Mouse (Mus musculus): ENCODE results near the gene Spag16. TPM values are rescaled to one million over a fixed set of nuclear protein-coding genes. Genes with fewer than 3 reads are reported as not detected.
"Not testable (repeated sequence)": the region's sequence is repeated elsewhere in the genome, so short reads cannot be mapped to it uniquely, and the experiment has no call there.

Gene Spag16
- not detected for total RNA-seq (2018; cell fraction: chromatin; rRNA removed)
- not detected for total RNA-seq (2018; cell fraction: cytosol; rRNA removed)
- total RNA-seq (2018; cell fraction: nucleus; rRNA removed): not detected
- polyA plus RNA-seq (2018): not detected in 3 replicates

GRCm38 (mm10) chr1:69826806-69827703 is at the start of gene Spag16:
Gene Spag16 (plus strand): TSS chr1:69826970.
- Histone ChIP-seq H3K79me2 (ENCODE audit: inconsistent target) (no peaks in the 10 kb centered on the region), H3K4me3 (ENCODE audit: inconsistent target) (no peak within 1 kb of the TSS), H3K36me3 (ENCODE audit: inconsistent target) (no peaks in the 10 kb centered on the region), H3K27ac (no peak within 1 kb of the TSS)
- 19% methylated on average over 38 of the region's 38 CpGs for WGBS (ENCODE audit: missing documents)

- Histone ChIP-seq H3K27ac (no peak overlapping the region), H3K79me2 (ENCODE audit: inconsistent target) (no peaks in the 10 kb centered on the region), H3K4me3 (ENCODE audit: inconsistent target) (no peak overlapping the region), H3K36me3 (ENCODE audit: inconsistent target) (no peaks in the 10 kb centered on the region)
- 6% methylated on average over 6 of the region's 6 CpGs for WGBS (ENCODE audit: missing documents)
Observed at GRCm38 (mm10) chr1:69785129-69785528, 41.6 kb upstream of the Spag16 start.

- no peaks in the 10 kb centered on the region for H3K36me3 ChIP-seq (ENCODE audit: inconsistent target)
- no peak overlapping the region for H3K27ac ChIP-seq
- no peak overlapping the region for H3K4me3 ChIP-seq (ENCODE audit: inconsistent target)
- 79% methylated on average over 6 of the region's 6 CpGs for WGBS (ENCODE audit: missing documents)
- no peaks in the 10 kb centered on the region for H3K79me2 ChIP-seq (ENCODE audit: inconsistent target)
Observed at GRCm38 (mm10) chr1:69786716-69787115, 40.1 kb upstream of the Spag16 start.

GRCm38 (mm10) chr1:69787379-69787778 is 39.4 kb upstream of the Spag16 start:
- Histone ChIP-seq H3K36me3 (ENCODE audit: inconsistent target) (no peaks in the 10 kb centered on the region), H3K79me2 (ENCODE audit: inconsistent target) (no peaks in the 10 kb centered on the region), H3K27ac (no peak overlapping the region), H3K4me3 (ENCODE audit: inconsistent target) (no peak overlapping the region)
- 88% methylated on average over 12 of the region's 12 CpGs for WGBS (ENCODE audit: missing documents)

GRCm38 (mm10) chr1:69790337-69791250 is 36.2 kb upstream of the Spag16 start:
- Histone ChIP-seq H3K4me3 (ENCODE audit: inconsistent target) (no peak overlapping the region), H3K36me3 (ENCODE audit: inconsistent target) (no peaks in the 10 kb centered on the region), H3K27ac (no peak overlapping the region), H3K79me2 (ENCODE audit: inconsistent target) (no peaks in the 10 kb centered on the region)
- 51% methylated on average over 28 of the region's 28 CpGs for WGBS (ENCODE audit: missing documents)

- 91% methylated on average over 7 of the region's 7 CpGs for WGBS (ENCODE audit: missing documents)
- no peak overlapping the region for H3K27ac ChIP-seq
- H3K36me3 ChIP-seq (ENCODE audit: inconsistent target): no peaks in the 10 kb centered on the region
- no peaks in the 10 kb centered on the region for H3K79me2 ChIP-seq (ENCODE audit: inconsistent target)
- H3K4me3 ChIP-seq (ENCODE audit: inconsistent target): no peak overlapping the region
Observed at GRCm38 (mm10) chr1:69798948-69799565, 27.7 kb upstream of the Spag16 start.

- no peak overlapping the region for H3K4me3 ChIP-seq (ENCODE audit: inconsistent target)
- no peak overlapping the region for H3K27ac ChIP-seq
- no peaks in the 10 kb centered on the region for H3K79me2 ChIP-seq (ENCODE audit: inconsistent target)
- 66% methylated on average over 2 of the region's 2 CpGs for WGBS (ENCODE audit: missing documents)
- no peaks in the 10 kb centered on the region for H3K36me3 ChIP-seq (ENCODE audit: inconsistent target)
Observed at GRCm38 (mm10) chr1:69810161-69810560, 16.6 kb upstream of the Spag16 start.

GRCm38 (mm10) chr1:69825635-69826034 is 1.1 kb upstream of the Spag16 start:
- not testable (repeated sequence) for H3K36me3 ChIP-seq (ENCODE audit: inconsistent target); H3K27ac ChIP-seq; H3K79me2 ChIP-seq (ENCODE audit: inconsistent target); H3K4me3 ChIP-seq (ENCODE audit: inconsistent target)
- WGBS (ENCODE audit: missing documents): 76% methylated on average over 5 of the region's 5 CpGs

GRCm38 (mm10) chr1:69828872-69829479 is 2.2 kb downstream of the Spag16 start:
- WGBS (ENCODE audit: missing documents): 68% methylated on average over 7 of the region's 7 CpGs
- Histone ChIP-seq H3K27ac (no peak overlapping the region), H3K79me2 (ENCODE audit: inconsistent target) (no peaks in the 10 kb centered on the region), H3K36me3 (ENCODE audit: inconsistent target) (no peaks in the 10 kb centered on the region), H3K4me3 (ENCODE audit: inconsistent target) (no peak overlapping the region)

GRCm38 (mm10) chr1:69830586-69830985 is 3.8 kb downstream of the Spag16 start:
- no peaks in the 10 kb centered on the region for H3K36me3 ChIP-seq (ENCODE audit: inconsistent target)
- H3K27ac ChIP-seq: no peak overlapping the region
- no peaks in the 10 kb centered on the region for H3K79me2 ChIP-seq (ENCODE audit: inconsistent target)
- no peak overlapping the region for H3K4me3 ChIP-seq (ENCODE audit: inconsistent target)
- WGBS (ENCODE audit: missing documents): 43% methylated on average over 1 of the region's 1 CpGs

GRCm38 (mm10) chr1:69831002-69831401 is 4.2 kb downstream of the Spag16 start:
- WGBS (ENCODE audit: missing documents): 84% methylated on average over 2 of the region's 2 CpGs
- Histone ChIP-seq H3K36me3 (ENCODE audit: inconsistent target) (no peaks in the 10 kb centered on the region), H3K79me2 (ENCODE audit: inconsistent target) (no peaks in the 10 kb centered on the region), H3K4me3 (ENCODE audit: inconsistent target) (no peak overlapping the region), H3K27ac (no peak overlapping the region)

- WGBS (ENCODE audit: missing documents): 92% methylated on average over 4 of the region's 4 CpGs
- H3K27ac ChIP-seq; H3K79me2 ChIP-seq (ENCODE audit: inconsistent target); H3K36me3 ChIP-seq (ENCODE audit: inconsistent target); H3K4me3 ChIP-seq (ENCODE audit: inconsistent target): not testable (repeated sequence)
Observed at GRCm38 (mm10) chr1:69833476-69833875, 6.7 kb downstream of the Spag16 start.

- no peaks in the 10 kb centered on the region for H3K79me2 ChIP-seq (ENCODE audit: inconsistent target)
- H3K27ac ChIP-seq: no peak overlapping the region
- no peaks in the 10 kb centered on the region for H3K36me3 ChIP-seq (ENCODE audit: inconsistent target)
- no peak overlapping the region for H3K4me3 ChIP-seq (ENCODE audit: inconsistent target)
- WGBS (ENCODE audit: missing documents): 73% methylated on average over 7 of the region's 7 CpGs
Observed at GRCm38 (mm10) chr1:69853436-69853835, 26.7 kb downstream of the Spag16 start.

- no peak overlapping the region for H3K27ac ChIP-seq
- H3K4me3 ChIP-seq (ENCODE audit: inconsistent target): no peak overlapping the region
- WGBS (ENCODE audit: missing documents): 78% methylated on average over 4 of the region's 4 CpGs
- H3K36me3 ChIP-seq (ENCODE audit: inconsistent target): no peaks in the 10 kb centered on the region
- H3K79me2 ChIP-seq (ENCODE audit: inconsistent target): no peaks in the 10 kb centered on the region
Observed at GRCm38 (mm10) chr1:69867776-69868175, 41.0 kb downstream of the Spag16 start.
